Mouse (Mus musculus): ENCODE data around the gene Cmtr2.

DNA sequence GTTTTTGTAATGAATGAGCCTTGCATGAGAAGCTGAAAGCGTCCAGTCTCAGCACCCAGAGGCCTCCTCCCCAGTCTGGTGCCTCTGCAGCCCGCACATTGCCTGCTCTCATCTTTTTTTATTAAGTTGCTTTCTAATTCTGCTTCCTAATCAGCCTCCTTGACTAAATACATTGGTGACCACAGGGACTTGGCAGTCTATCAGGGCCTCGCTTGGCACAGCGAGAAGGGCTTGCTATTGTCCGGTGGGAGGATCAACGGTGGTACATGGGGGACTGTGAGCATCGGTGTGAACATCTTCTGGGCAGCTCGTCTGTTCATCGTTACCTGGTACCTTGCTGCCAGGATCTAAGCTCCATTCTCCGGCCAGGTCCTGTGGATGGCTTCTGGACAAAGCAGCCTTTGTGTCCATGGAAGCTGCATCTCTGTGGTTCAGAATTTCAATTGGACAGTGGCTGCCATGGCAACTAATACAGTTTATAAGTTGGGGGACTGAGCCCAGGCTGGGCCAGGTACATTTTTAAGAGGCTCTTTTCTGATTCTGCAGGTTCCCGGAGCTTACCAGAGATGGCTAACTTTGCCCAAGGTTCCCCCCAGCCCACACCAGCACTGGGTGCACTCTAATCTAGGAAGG lies 32.6 kb upstream of the Cmtr2 start:
- TF ChIP-seq POLR2A (IDR thresholded peaks at IDR 0.05; ENCODE audit: insufficient read depth, low read depth, low read length) (no peak), CTCF (IDR thresholded peaks at IDR 0.05) (no peak)
